8 mouse cellular contexts compared by ENCODE assay signal in the genomic region with DNA sequence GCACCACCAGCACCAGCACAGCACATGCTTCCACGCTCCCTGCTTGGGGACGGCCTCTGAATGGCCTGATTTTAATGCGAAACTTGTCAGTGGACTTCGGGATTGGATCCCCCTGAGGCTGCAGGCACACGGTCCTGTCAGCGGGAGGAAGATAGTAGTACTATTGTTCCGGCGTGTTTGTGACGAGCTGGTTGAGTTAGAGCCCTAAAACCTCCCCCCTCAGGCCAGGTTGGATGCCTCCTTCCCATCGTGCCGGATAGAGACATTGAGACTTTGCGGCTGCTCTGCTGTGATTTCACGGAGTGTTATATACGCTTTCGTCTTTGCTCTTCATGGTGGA. TPM values are rescaled to one million over a fixed set of nuclear protein-coding genes. Genes with fewer than 3 reads are reported as not detected.
DNase-seq lines count a peak whose midpoint lies in the region; ATAC-seq lines count a peak whose summit lies in the region.

No protein-coding gene starts in this region.

- H3K9ac ChIP-seq in heart, embryonic 16.5 days (ENCODE audit: low read length): peak overlapping the region; percentile 99
- peak overlapping the region; percentile 94 for H3K9ac ChIP-seq in limb, embryonic 12.5 days (replicated peaks)
- H3K9ac ChIP-seq in neural tube, embryonic 13.5 days: peak overlapping the region; percentile 98

- peak overlapping the region; percentile 94 for H3K27ac ChIP-seq in heart, embryonic 16.5 days (ENCODE audit: low read length)
- H3K27ac ChIP-seq in limb, embryonic 12.5 days: no peak overlapping the region
- H3K27ac ChIP-seq in neural tube, embryonic 13.5 days (replicated peaks): peak overlapping the region; percentile 99

- peak; percentile 5; the same call in 1 of the 2 replicates for ATAC-seq in heart, embryonic 16.5 days (replicated peaks; ENCODE audit: extremely low read depth, insufficient read depth, low FRiP score)
- ATAC-seq in limb, embryonic 12.5 days (ENCODE audit: insufficient number of reproducible peaks, insufficient read depth, low FRiP score, low TSS enrichment, low read depth): no peak
- no peak for ATAC-seq in neural tube, embryonic 13.5 days (ENCODE audit: low read depth)

- WGBS in heart, embryonic 16.5 days: 4% methylated on average over 15 of the region's 15 CpGs
- 3% methylated on average over 15 of the region's 15 CpGs for WGBS in limb, embryonic 12.5 days
- WGBS in neural tube, embryonic 13.5 days: 0% methylated on average over 15 of the region's 15 CpGs

- peaks cover 19% of the 10 kb centered on the region for H3K4me1 ChIP-seq in heart, embryonic 16.5 days (ENCODE audit: control insufficient read depth, insufficient read depth, low read length)
- H3K4me1 ChIP-seq in limb, embryonic 12.5 days (replicated peaks): peaks cover 12% of the 10 kb centered on the region
- H3K4me1 ChIP-seq in neural tube, embryonic 13.5 days (replicated peaks): peaks cover 39% of the 10 kb centered on the region

- H3K27me3 ChIP-seq in heart, embryonic 16.5 days (ENCODE audit: control insufficient read depth, insufficient read depth, low read length): no peaks in the 10 kb centered on the region
- no peaks in the 10 kb centered on the region for H3K27me3 ChIP-seq in limb, embryonic 12.5 days
- no peaks in the 10 kb centered on the region for H3K27me3 ChIP-seq in neural tube, embryonic 13.5 days

- H3K4me3 ChIP-seq in heart, embryonic 16.5 days (ENCODE audit: low read length): peak overlapping the region; percentile 96
- H3K4me3 ChIP-seq in limb, embryonic 12.5 days (replicated peaks): peak overlapping the region; percentile 91
- peak overlapping the region; percentile 91 for H3K4me3 ChIP-seq in neural tube, embryonic 13.5 days

- no peaks in the 10 kb centered on the region for H3K36me3 ChIP-seq in heart, embryonic 16.5 days (ENCODE audit: control insufficient read depth, insufficient read depth)
- no peaks in the 10 kb centered on the region for H3K36me3 ChIP-seq in limb, embryonic 12.5 days
- no peaks in the 10 kb centered on the region for H3K36me3 ChIP-seq in neural tube, embryonic 13.5 days

- H3K9me3 ChIP-seq in heart, embryonic 16.5 days (replicated peaks; ENCODE audit: control insufficient read depth, low read length): no peaks in the 10 kb centered on the region
- H3K9me3 ChIP-seq in limb, embryonic 12.5 days: no peaks in the 10 kb centered on the region
- H3K9me3 ChIP-seq in neural tube, embryonic 13.5 days: no peaks in the 10 kb centered on the region

- DNase-seq in layer of hippocampus, adult 11-12 months (ENCODE audit: low spot score): peak; percentile 15
- DNase-seq in layer of hippocampus, adult 9-11 months: no peak
- DNase-seq in WW6 (ENCODE audit: low read depth, low spot score): peak; percentile 28
- peak; percentile 61 for DNase-seq in embryo, embryonic 10.5 days (ENCODE audit: low spot score)
- no peak for DNase-seq in T-cell, adult 2 months (ENCODE audit: low spot score)

- H3K4me2 ChIP-seq in heart, embryonic 16.5 days (ENCODE audit: low read depth, low read length): peak overlapping the region; percentile 90
- peak overlapping the region; percentile 85 for H3K4me2 ChIP-seq in limb, embryonic 12.5 days
- peak overlapping the region; percentile 67 for H3K4me2 ChIP-seq in neural tube, embryonic 13.5 days

RNA-seq across cellular contexts. Expression of gene Dip2c, which starts 1.3 kb away (rescaled TPM):
- polyA plus RNA-seq in heart, embryonic 16.5 days (2015; fragmentation: Nextera tagmentation; extraction: Ambion mirVana): 5.6 and 6.8 TPM in 2 replicates
- 6.5 and 7.2 TPM in 2 replicates for polyA plus RNA-seq in limb, embryonic 12.5 days (2016; fragmentation: Nextera tagmentation; extraction: Ambion mirVana)
- 10.5 and 11.8 TPM in 2 replicates for polyA plus RNA-seq in neural tube, embryonic 13.5 days (2015; fragmentation: Nextera tagmentation; extraction: Ambion mirVana)

Comparison
In these comparisons a context has a peak if more than half of its experiments do, and no peak if none do; other contexts are left out.
1. DNase-seq: peak in layer of hippocampus, adult 11-12 months (single experiment), WW6 (single experiment) and embryo, embryonic 10.5 days (single experiment); none in layer of hippocampus, adult 9-11 months (single experiment) and T-cell, adult 2 months (single experiment).
2. Peak in every context shown above with its lines, with median percentiles within 50 percentile points of each other: H3K4me2 ChIP-seq, H3K4me3 ChIP-seq and H3K9ac ChIP-seq.